Mouse (Mus musculus) cortical plate, adult 2 months (tissue): Measurements from ENCODE around the gene Tmem119.

Source experiments
- CTCF ChIP-seq: fragments of 200-500 bp; IDR thresholded peaks from 2 replicates; pipeline ENCODE4 v1.5.1; 2011; ENCODE audit warnings: mild to moderate bottlenecking, control low read depth, low read length; ENCODE audit not compliant: insufficient read depth; ENCODE audit errors: extremely low read depth
- POLR2A ChIP-seq: fragments of 200-500 bp; IDR thresholded peaks from 2 replicates; pipeline ENCODE4 v1.6.1; 2011; ENCODE audit warnings: mild to moderate bottlenecking, low read length, control low read depth; ENCODE audit not compliant: insufficient read depth; ENCODE audit errors: extremely low read depth

DNA sequence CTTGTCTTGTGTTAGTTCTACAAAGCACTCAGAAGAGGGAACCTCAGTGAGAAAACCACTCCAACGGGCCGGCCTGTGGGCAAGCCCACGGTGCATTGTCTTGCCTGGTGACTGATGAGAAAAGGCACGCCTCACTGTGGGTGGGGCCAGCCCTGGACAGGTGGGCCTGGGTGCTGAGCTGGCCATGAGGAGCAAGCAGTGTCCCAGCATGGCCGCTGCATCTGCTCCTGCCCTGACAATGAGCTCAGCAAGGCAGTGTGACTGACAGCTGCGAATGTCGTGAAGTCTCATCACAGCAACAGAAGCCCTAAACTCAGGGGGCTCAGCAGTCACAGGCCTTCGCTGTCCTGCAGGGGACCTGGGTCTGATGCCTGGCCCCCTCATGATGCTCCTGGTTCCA lies 45.3 kb upstream of the Tmem119 start:
- TF ChIP-seq CTCF (no peak), POLR2A (no peak)
